Mouse (Mus musculus) limb, embryonic 11.5 days (tissue): Measurements from ENCODE around the gene P3h1. TPM values are rescaled to one million over a fixed set of nuclear protein-coding genes. Genes with fewer than 3 reads are reported as not detected.

ENCODE experiments used
- ATAC-seq: fragments of 200-750 bp; cut with Nextera tagmentation; 2 replicates; pipeline ENCODE4 v1.8.0; 2017; ENCODE audit warnings: low read depth; ENCODE audit not compliant: insufficient number of reproducible peaks, low FRiP score, low TSS enrichment
- DNase-seq: peaks from one replicate; pipeline ENCODE4 v3.0.0-alpha.2; 2015; ENCODE audit warnings: low spot score
- H3K27ac ChIP-seq: fragments of 300-500 bp; sonication (generic); replicated peaks from 2 replicates; pipeline ENCODE4 v1.5.1; 2014; ENCODE audit warnings: low read depth, mild to moderate bottlenecking, low read length
- H3K27me3 ChIP-seq: fragments of 300-500 bp; sonication (generic); 2 replicates; pipeline ENCODE4 v1.6.1; 2014; ENCODE audit warnings: mild to moderate bottlenecking, low read length, mixed read lengths; ENCODE audit not compliant: control insufficient read depth, insufficient read depth
- H3K36me3 ChIP-seq: fragments of 300-500 bp; sonication (generic); 2 replicates; pipeline ENCODE4 v1.6.1; 2014; ENCODE audit warnings: mild to moderate bottlenecking, low read length, moderate library complexity, mixed read lengths; ENCODE audit not compliant: control insufficient read depth, insufficient read depth
- H3K4me1 ChIP-seq: fragments of 300-500 bp; sonication (generic); 2 replicates; pipeline ENCODE4 v1.6.1; 2014; ENCODE audit warnings: low read length, mixed read lengths; ENCODE audit not compliant: control insufficient read depth, insufficient read depth
- H3K4me2 ChIP-seq: fragments of 300-500 bp; sonication (generic); 2 replicates; pipeline ENCODE4 v1.6.1; 2014; ENCODE audit warnings: low read depth, mild to moderate bottlenecking, moderate library complexity; ENCODE audit not compliant: severe bottlenecking
- H3K4me3 ChIP-seq: fragments of 300-500 bp; sonication (generic); 2 replicates; pipeline ENCODE4 v1.5.1; 2014; ENCODE audit warnings: low read depth, low read length
- H3K9ac ChIP-seq: fragments of 300-500 bp; sonication (generic); 2 replicates; pipeline ENCODE4 v1.6.1; 2014; ENCODE audit warnings: mild to moderate bottlenecking, low read length
- H3K9me3 ChIP-seq: fragments of 300-500 bp; sonication (generic); 2 replicates; pipeline ENCODE4 v1.6.1; 2016; ENCODE audit warnings: low read length; ENCODE audit not compliant: control insufficient read depth
- WGBS: fragments of 180-500 bp; shearing (Covaris S2); extraction: QIAGEN DNeasy Blood & Tissue Kit; methylation state at CpG from one replicate; pipeline ENCODE4 v1.1.7; 2014; 5-methylcytosine and 5-hydroxymethylcytosine counted together
- polyA plus RNA-seq: library from polyadenylated mRNA; unstranded; fragments of >200 nt; fragmentation: Nextera tagmentation; extraction: Ambion mirVana; gene quantifications from 2 replicates; pipeline ENCODE4 v1.2.1, GENCODE M21; 2014

Gene P3h1
- polyA plus RNA-seq, 1 experiment from 2014 or later: 21.9 TPM

DNA sequence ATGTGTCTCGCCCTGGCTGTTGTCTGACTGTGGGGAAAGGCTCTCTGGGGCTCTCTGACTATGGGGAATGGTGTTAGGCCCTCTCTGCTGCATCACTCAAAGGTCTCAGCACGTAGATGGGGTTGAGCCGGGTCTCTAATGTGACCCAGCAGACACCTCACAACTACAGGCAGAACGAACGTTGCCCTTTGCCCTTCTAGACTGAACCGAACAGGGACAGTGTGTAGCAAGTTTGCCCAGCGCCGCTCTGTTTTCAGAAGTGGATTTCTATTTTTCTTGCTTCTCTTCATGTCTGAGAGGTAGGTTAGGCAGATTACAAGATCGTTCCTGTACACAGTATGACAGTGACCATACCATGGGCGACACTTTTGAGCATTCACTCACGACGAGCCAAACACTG lies 9.9 kb downstream of the P3h1 start:
- Histone ChIP-seq H3K9me3 (no peaks in the 10 kb centered on the region), H3K27me3 (no peaks in the 10 kb centered on the region), H3K4me1 (no peaks in the 10 kb centered on the region), H3K4me3 (no peak overlapping the region), H3K9ac (no peak overlapping the region), H3K36me3 (peaks cover 10% of the 10 kb centered on the region), H3K27ac (no peak overlapping the region), H3K4me2 (no peak overlapping the region)
- no peak for DNase-seq
- no peak for ATAC-seq
- WGBS: 94% methylated on average over 12 of the region's 12 CpGs

DNA sequence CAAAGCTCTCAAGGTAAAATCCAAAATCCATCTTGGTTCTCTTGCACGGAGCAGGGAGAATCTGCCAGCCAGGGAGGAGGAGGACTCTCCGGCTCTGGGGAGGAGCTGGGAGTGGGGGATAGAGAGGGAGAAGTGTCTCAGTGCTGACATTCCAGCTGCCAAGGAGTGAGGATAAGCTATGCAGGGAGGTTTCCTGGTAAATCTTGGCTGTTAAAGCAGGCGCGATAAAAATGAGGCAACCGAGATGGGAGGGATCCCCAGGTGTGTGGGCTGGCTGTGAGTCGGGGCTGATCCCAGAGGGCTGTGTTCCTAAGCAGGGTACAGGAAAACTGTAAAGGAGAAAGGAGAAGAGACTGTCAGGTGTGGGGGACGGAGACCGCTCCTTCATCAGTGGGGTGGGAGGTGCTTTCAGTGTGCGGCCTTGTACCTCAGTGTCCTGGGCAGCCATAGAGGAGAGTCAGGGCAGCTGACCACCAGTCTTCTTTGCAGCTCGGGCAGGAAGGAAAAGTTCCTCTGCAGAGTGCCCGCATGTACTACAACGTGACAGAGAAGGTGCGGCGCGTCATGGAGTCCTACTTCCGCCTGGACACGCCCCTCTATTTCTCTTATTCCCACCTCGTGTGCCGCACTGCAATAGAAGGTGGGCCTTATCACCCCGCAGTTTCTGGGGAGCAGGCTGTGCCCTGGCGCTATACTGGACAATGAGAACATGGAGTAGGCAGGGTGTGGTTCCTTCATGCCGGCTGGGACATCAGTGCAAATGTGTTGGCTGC lies 11.9 kb downstream of the P3h1 start:
- H3K4me2 ChIP-seq: no peak overlapping the region
- no peak overlapping the region for H3K4me3 ChIP-seq
- whole genome bisulfite sequencing: 80% methylated on average over 22 of the region's 22 CpGs
- peaks cover 14% of the 10 kb centered on the region for H3K36me3 ChIP-seq
- no peaks in the 10 kb centered on the region for H3K4me1 ChIP-seq
- H3K27me3 ChIP-seq: no peaks in the 10 kb centered on the region
- H3K9ac ChIP-seq: no peak overlapping the region
- no peak for ATAC-seq
- no peak for DNase-seq
- no peaks in the 10 kb centered on the region for H3K9me3 ChIP-seq
- H3K27ac ChIP-seq: no peak overlapping the region

DNA sequence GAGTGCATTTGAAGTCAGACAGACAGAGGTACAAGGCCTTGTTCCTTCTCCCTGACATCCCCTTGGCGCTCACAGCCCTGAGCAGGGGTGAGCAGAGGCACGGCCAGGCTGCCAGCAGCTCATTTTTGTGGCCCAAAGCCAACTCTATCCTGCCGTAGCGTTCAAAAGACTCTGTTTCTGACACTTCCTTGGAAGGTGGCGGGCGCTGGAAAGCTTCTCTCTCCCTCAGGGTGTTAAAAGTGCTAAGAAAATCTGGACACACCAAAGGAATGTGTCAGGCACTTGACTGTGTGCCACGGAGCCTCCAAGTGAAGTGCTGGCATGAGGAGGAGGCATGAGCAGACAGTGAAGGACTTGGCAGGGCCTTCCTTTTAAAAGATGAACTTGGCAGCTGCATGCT lies 12.8 kb downstream of the P3h1 start:
- Histone ChIP-seq H3K9ac (no peak overlapping the region), H3K36me3 (peaks cover 14% of the 10 kb centered on the region), H3K9me3 (no peaks in the 10 kb centered on the region), H3K4me1 (no peaks in the 10 kb centered on the region), H3K4me2 (no peak overlapping the region), H3K27ac (no peak overlapping the region), H3K4me3 (no peak overlapping the region), H3K27me3 (no peaks in the 10 kb centered on the region)
- ATAC-seq: no peak
- no peak for DNase-seq
- WGBS: 86% methylated on average over 7 of the region's 7 CpGs

DNA sequence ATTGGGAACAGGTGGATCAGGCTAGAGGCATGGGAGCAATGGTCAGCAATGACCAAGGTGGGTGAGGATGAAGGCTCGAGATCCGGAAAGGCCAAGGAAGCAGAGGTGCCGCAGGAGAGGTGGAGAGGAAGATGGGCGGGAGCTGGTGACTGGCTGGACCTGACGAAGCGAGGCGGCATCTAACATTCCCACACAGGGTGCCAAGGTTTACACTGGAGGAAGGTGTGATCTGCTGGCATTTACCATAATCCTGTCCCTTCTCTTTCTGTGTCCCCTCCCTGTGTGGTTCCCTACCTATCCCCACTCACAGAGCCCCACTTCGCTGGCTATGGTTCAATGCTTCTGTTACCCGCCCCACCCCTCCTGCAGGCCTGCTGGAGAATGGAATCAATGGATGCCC lies 13.2 kb downstream of the P3h1 start:
- no peak overlapping the region for H3K9ac ChIP-seq
- peaks cover 14% of the 10 kb centered on the region for H3K36me3 ChIP-seq
- WGBS: 85% methylated on average over 9 of the region's 9 CpGs
- no peaks in the 10 kb centered on the region for H3K9me3 ChIP-seq
- no peak overlapping the region for H3K27ac ChIP-seq
- ATAC-seq (no peak), DNase-seq (no peak)
- H3K4me2 ChIP-seq: no peak overlapping the region
- H3K4me3 ChIP-seq: no peak overlapping the region
- H3K27me3 ChIP-seq: no peaks in the 10 kb centered on the region
- no peaks in the 10 kb centered on the region for H3K4me1 ChIP-seq

DNA sequence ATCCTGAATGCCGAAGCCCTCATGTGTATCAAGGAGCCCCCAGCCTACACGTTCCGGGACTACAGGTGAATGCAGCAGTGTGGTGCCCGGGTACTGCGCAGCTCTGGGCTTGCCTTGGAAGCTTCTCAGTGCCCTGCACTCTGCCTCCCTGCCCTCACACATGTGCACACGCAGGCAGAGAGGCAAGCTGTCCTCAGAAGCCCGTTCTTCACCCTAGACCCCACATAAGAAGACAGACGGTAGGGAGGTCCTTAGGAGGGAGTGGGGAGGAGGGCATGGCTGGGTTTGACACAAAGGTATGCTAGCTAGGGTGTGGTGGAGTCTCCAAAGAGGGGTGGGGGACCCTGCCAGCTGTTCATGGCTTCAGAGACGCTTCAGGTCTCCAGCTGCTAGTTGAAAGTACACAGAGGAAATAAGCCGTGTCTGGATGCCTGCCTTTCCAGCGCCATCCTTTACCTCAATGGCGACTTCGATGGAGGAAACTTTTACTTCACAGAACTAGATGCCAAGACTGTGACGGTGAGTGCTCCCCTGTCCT lies 14.0 kb downstream of the P3h1 start:
- no peak overlapping the region for H3K9ac ChIP-seq

DNA sequence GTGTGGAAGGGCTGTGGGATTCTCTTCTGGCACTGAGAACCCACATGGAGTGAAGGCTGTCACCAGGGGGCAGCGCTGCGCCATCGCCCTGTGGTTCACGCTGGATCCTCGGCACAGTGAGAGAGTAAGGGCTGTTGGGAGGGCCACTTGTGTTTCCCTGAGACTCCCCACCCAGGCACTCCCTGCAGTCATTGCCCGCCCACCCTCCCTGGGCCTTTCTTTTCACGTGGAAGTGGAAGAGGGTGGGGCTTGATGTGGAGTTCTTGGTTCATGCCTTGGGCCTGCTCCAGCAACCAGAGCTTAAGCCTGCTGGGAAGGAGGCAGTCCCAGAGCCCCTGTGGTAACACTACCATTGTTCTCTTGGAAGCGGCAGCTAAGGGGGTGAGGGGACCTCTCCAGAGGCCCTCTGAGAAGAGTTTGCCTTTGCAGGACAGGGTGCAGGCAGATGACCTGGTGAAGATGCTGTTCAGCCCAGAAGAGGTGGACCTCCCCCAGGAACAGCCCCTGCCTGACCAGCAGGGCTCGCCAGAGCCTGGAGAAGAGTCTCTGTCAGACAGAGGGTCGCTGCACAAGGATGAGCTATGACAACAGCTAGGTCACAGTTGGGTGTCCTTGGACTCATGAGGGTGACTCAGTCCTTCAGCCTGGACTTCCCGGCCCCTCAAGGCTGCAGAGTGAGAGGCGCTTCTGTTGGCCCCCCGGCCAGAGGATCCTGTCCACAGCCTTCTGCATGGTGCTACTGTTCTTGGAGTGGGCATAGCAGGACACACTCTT lies 14.9 kb downstream of the P3h1 start:
- Histone ChIP-seq H3K4me3 (no peak overlapping the region), H3K36me3 (peaks cover 6% of the 10 kb centered on the region; the same call in 1 of the 2 replicates), H3K4me2 (no peak overlapping the region), H3K27me3 (no peaks in the 10 kb centered on the region), H3K9me3 (no peaks in the 10 kb centered on the region), H3K9ac (no peak overlapping the region), H3K4me1 (no peaks in the 10 kb centered on the region), H3K27ac (no peak overlapping the region)
- DNase-seq: peak; percentile 71
- ATAC-seq: no peak
- 43% methylated on average over 12 of the region's 13 CpGs for WGBS

More for the DNA sequence above, 14.0 kb downstream of the P3h1 start:
- Histone ChIP-seq H3K9me3 (no peaks in the 10 kb centered on the region), H3K27me3 (no peaks in the 10 kb centered on the region), H3K27ac (no peak overlapping the region), H3K36me3 (peaks cover 8% of the 10 kb centered on the region), H3K4me2 (no peak overlapping the region), H3K4me3 (no peak overlapping the region), H3K4me1 (no peaks in the 10 kb centered on the region)
- ATAC-seq (no peak), DNase-seq (no peak)
- 79% methylated on average over 14 of the region's 14 CpGs for WGBS

DNA sequence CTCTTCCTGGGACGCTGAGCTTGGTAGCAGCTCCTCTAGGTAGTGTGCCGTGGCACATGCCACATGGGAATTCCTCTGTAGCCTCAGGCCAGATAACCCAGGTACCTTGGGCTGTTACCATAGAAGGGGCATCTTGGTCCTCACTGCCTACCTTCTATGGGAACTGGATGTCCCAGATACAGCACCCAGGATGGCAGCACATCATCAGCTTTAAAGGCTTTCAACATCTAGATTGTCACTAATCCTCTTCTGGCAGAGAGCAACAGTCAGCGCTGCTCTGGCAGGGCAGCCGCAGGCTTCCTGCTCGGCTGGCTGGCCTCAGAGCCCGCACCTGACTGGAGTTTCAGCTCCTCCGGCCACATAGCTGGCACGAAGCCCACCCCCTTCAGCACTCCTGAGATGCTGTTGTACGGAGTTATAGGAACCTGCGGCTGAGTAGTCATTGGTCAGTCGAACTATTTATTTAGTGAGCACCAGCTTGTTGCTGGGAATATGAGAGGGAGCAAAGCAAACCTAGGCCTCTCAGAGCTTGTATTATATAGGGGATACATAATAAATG lies 15.8 kb downstream of the P3h1 start:
- Histone ChIP-seq H3K9ac (no peak overlapping the region), H3K9me3 (no peaks in the 10 kb centered on the region), H3K4me3 (no peak overlapping the region), H3K4me1 (no peaks in the 10 kb centered on the region), H3K4me2 (no peak overlapping the region), H3K27ac (no peak overlapping the region), H3K27me3 (no peaks in the 10 kb centered on the region), H3K36me3 (peaks cover 6% of the 10 kb centered on the region; the same call in 1 of the 2 replicates)
- ATAC-seq (no peak), DNase-seq (no peak)
- 91% methylated on average over 11 of the region's 11 CpGs for WGBS

DNA sequence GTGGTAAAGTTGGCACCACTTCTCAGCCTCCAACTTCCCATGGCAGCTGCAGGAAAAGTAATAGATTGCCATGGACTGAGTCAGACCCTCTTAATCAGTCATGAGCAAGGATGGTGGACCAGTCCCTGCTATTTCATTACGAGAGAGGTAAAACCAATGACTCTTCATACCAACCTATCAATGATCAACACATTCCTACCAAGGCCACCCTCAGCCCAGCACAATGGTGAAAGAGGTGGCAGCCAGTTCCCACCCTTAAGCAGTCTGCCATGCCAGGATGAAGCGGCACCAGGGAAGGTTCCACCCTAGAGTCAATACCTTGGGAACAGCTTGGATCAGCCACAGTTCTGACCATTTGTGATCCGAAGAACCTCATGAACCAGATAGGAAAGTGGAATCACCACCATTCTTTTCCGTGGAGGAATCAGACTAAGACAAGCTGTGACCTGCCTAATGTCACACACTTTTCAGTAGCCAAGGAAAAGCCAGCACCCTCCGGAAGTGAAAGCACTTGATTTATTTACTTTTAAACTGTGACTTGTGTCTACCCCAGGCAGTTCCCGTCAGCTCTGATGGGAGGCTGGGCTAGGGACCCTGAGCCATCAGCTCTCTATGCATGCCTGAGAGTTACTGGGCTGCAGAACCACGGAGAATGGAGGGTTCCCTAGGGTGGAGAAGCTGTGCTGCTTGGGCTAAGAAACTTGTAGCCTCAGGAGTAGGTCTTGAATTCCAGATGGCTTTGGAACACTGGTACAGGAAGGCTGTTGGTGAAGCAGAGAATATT lies 19.5 kb downstream of the P3h1 start:
- no peaks in the 10 kb centered on the region for H3K27me3 ChIP-seq
- H3K9me3 ChIP-seq: no peaks in the 10 kb centered on the region
- ATAC-seq: no peak
- WGBS: 57% methylated on average over 7 of the region's 7 CpGs
- H3K4me1 ChIP-seq: peaks cover 9% of the 10 kb centered on the region
- H3K4me2 ChIP-seq: no peak overlapping the region
- H3K9ac ChIP-seq: no peak overlapping the region
- no peak overlapping the region for H3K4me3 ChIP-seq
- H3K36me3 ChIP-seq: peaks cover 4% of the 10 kb centered on the region; the same call in 1 of the 2 replicates
- no peak overlapping the region for H3K27ac ChIP-seq
- no peak for DNase-seq
